Mouse (Mus musculus): ENCODE data around the gene Trpc2.
"Not testable (repeated sequence)": the region's sequence is repeated elsewhere in the genome, so short reads cannot be mapped to it uniquely, and the experiment has no call there.

Gene Trpc2

DNA sequence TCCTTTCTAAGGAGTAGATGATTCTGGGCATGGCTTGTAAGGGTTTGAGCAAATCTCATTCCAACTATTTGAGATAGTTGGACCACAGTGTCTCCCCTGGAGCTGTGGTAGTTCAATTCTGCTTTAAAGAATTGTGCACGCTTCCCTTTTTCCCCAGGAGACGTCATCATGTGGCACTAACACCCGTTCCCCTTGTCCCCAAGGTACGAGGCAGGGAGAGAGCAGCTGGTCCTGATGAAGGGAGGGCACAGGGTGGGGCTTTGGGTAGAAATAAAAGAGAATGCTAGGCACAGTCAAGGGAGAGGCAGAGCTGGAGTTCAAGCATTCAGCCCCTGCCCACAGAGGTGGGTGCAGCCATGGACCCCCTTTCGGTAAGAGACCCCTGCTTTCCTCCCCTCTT is at the start of gene Trpc2:
Gene Trpc2, plus strand, starts transcription at position 301 of the 400 bp plus-strand sequence.
- no peak for DNase-seq

DNA sequence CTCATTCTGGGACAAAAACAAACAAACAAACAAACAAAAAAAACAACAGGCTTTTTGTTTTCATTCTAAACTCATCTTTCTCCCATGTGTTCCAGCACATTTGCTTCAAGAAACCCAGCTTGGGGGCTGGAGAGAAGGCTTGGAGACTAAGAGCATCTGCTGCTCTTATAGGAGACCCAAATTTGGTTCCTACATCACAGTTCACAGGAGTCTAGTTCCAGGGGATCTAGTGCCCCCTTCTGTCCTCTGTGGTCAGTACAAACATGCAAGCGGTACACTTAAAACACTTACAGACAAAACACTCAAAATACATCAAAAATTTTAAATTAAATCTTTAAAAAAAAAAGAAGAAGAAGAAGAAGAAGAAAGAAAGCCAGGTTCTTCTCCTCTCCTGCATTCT is 48.0 kb upstream of the Trpc2 start:
- DNase-seq = peak; percentile 46

DNA sequence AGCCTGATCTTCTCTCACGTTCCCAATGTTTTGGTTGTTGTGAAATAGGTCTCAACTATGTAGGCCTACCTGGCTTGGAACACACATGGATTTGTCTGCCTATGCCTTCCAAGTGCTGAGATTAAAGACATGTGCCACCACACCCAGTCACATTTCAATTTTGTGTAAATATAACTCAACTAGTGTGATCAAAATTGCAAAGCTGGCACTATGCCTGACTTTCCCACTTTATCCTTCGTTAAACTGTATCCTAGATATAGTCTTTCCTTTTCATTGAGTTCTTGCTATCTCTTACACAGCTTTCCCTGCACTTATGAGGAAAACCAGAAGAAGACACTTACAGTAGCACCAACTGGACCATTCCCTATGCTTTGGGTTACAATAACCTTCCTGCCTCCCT is 47.4 kb upstream of the Trpc2 start:
- DNase-seq = no peak

DNA sequence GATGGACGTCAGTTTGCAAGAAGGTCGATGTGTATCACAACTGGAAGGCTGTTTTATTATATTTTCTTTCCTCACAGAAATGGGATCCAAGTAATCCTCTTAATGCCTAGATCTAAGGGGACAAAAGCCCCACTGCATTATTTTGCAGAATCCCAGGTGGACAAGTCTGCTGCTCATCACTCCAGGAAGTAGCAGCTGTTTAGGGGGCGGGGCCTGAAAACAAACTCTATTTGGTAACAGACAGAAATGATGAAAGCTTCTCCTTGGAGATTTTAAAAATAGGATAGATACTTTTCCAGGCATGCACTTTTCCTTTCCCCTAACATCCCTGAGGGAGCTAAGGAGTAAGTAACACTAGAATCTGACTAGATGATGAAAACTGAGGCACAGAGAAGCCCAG is 45.6 kb upstream of the Trpc2 start:
- no peak for DNase-seq

DNA sequence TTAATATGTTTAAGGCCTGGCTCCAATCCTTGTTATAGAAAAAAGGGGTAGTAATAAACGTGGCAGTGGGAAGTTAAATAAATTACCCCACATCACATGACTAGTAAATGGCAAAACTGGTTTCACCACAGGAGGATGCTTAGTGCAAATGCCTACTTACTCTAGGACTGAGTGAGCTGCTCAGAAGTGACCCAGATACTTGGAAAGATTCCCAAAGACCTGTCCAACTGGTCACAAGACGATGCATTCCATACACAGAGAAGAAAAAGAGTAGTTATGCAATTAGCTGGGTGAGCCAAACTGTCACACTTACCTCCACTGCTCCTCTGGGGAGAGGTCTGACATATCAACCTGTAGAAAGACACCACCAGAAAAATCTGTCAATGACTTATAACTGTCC is 40.6 kb upstream of the Trpc2 start:
- no peak for DNase-seq

DNA sequence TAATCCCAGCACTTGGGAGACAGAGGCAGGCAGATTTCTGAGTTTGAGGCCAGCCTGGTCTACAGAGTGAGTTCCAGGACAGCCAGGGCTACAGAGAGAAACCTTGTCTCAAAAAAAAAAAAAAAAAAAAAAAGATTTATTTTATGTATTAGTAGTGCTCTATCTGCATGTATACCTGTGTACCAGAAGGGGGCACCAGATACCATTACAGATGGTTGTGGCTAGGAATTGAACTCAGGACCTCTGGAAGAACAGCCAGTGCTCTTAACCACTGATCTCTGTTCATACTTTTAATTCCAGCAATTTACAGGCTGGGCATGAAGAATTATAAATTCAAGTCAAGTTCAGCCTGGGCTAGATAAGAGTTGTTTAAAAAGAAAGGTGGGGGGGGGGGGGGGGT is 34.4 kb upstream of the Trpc2 start:
- not testable (repeated sequence) for DNase-seq

DNA sequence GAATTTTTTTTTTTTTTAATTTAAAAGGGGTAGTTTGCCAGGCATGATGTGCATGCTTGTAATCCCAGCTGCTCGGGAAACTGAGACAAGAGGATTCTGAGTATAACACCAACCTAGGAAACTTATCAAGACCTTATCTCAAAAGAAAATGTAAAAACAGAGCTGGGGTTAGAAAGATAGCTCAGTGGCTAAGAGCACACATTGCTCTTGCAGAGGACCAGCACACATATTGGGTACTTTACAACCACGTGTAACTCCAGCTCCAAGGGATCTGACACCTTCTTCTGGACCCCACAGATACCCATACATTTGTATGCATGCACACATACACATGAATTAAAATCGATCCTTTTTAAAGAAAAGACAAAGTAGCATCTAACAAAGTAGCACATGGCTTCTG is 21.6 kb upstream of the Trpc2 start:
- no peak for DNase-seq

DNA sequence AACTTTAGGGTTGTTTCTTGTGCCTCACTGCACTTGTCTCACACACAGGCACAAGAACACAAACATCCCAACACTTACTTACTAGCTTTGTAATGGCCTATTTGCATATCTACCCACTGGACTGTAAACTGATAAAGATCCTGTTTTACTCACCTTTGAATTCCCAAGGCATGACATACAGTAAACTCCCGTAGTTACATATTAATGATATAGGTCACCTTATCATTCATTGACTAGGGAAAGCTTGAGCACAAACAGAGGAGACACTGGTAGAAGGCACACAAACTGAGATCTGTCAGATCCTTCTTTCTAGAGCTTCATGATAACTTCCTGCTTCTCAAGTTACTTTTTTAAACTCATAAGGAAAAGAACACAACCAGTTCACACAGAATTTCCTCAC is 20.7 kb upstream of the Trpc2 start:
- DNase-seq = no peak

DNA sequence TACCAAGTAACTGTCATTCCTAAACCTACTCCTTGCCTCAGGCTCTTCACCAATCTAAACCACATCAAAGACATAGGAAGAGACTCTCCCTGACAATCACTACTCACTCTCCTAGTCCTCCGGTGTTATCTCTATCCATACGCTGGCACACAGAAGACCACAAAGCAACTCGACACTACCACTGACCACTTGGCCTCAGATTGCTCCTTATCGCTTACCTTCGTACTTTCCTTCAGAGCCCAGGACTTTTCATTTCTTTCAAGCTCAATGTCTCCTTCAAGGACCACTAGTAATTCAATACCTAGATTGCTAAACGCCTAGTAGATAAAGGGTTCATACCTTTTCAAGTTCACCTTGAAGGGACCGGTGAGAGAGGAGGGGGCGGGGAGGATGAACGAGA is 19.0 kb upstream of the Trpc2 start:
- DNase-seq = no peak

DNA sequence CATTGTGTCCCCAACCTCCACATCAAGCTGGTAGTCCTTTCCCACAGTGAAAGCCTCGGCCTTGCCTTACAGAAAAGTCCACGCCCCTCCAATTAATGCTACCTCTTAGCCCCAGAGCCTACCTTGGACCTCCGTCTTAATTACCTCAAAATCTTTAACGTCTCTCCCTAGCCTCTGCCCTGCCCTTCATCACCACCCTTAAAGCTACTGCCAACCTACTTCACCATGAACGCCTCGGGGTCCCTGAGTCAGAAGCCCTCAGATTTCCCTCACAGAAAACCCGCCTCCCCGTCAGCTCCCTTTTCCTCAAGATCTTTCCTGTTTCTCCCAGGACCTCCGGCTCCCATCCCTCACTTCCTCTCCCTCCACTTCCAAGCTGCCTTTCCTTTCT is 18.3 kb upstream of the Trpc2 start:
- no peak for DNase-seq

DNA sequence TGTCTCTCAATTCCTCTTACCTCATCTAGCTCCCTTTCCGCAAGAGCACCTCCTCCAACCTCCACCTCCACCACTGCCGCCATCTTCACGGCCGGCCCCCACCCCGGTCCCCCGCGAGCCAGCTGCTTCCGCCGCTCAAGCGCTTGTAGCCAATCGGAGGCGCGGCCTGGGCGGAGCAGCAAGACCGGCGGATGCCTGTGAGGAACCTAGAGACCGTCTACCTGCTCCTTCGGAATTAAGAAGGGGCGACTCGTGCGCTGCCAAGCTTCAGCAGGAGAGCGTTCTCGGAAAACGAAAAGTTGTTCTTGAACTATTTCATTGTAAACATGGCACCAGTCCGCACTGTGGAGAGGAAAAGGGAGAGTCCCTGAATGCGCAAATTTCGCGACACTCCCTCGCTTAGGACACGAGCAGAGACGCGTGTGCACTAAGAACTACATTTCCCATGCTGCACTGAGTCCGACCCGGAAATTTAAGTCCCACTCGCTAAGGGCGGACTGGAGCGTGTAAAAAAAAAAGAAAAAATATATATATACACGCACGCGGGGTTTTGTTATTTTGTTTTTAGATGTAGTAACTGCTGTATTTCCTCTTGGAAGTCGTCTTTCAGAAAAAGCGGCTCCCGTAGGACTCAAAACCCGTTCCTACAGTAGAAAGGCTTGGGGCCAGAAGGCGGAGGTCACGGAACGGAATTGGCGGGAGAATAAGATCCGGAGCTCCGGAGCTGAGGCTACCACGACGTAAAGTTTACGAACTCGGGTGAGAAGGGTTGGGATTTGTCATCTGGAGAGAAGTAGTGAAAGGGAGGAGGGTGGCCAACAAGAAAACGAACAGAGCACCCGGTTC is 17.6 kb upstream of the Trpc2 start, which contains the start of the genes Rnf121, Xndc1 and Xntrpc:
Gene Rnf121, minus strand, starts transcription at position 424 of the 846 bp plus-strand sequence.
Gene Xndc1, plus strand, starts transcription at position 466 of the 846 bp plus-strand sequence.
Gene Xntrpc, plus strand, starts transcription at position 668 of the 846 bp plus-strand sequence.
- peak; percentile 91 for DNase-seq

DNA sequence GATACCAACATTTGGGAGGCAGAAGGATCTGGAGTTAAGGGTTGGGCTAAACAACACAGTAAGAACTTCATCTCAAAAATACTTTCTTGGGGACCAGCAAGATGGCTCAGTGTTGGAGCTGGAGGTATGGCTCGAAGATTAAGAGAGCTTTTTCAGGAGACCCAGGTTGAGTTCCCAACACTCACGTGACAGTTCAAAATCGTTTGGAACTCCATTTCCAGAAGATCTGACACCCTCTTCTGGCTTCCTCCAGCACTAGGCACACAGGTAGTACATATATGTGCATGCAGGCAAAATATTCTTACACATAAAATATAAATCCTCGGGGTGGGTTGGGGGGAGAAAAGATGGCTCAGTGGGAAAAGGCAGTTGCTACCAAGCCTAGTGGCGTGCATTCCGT is 16.6 kb upstream of the Trpc2 start:
- DNase-seq = no peak

DNA sequence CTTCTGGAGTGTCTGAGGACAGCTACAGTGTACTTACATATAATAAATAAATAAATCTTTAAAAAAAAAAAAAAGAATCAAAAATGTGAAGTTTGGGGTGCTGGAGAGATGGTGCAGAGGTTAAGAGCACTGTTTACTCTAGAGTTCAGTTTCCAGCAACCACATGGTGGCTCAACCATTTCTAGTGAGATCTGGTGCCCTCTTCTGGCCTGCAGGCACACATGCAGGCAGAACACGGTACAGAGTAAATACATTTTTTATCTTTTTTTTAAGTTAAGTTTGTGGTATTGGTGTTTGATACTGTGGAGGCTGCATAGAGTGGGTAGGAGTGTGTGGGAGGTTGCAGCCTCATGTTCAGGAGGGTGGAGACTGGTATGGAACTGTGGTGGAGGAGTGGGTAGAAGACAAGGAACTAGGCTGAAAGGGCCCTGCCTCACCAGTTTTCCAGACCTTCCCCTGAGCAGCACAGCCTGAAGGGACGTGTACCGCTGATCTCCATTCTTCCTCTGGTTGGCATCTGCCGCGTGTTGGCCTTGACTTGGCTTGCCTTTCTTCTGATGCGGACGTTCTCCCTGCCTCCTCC is 6.1 kb upstream of the Trpc2 start:
- no peak for DNase-seq

DNA sequence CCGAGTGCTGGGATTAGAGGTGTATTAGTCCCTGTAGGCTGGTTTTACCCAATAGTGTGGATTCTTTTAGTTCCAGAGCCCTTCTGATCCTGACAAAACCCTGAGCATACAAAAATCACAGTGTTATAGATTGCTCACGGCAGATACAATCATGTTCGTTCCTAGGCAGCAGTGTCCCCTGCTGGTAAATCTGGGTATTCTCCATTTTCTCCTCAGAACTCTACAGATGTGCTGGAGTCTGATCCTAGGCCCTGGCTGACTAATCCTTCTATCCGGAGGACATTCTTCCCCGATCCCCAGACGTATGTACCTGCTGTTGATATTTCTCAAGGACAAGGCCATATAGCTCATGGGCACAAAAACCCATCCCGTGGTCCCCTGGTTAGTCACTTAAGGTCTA is 4.4 kb upstream of the Trpc2 start:
- DNase-seq = peak; percentile 52

DNA sequence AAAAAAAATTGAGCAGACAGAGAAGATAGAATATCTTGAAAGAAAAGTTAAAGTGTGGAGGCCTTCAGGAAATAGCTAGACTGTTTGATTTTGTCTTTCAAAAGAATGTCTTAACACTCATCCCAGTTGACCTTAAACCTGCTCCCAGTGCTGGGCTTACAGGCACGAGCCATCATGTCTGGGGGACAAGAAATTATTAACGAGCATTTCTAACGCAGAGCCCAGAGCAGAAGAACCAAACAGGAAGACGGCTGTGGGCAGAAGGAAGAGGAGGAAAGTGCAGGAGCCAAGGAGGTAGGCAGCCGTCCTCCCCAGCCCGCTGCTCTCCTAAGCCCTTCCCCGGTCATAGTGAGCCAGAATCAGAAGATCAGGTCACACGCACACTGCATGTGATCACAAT is 2.6 kb upstream of the Trpc2 start:
- no peak for DNase-seq

DNA sequence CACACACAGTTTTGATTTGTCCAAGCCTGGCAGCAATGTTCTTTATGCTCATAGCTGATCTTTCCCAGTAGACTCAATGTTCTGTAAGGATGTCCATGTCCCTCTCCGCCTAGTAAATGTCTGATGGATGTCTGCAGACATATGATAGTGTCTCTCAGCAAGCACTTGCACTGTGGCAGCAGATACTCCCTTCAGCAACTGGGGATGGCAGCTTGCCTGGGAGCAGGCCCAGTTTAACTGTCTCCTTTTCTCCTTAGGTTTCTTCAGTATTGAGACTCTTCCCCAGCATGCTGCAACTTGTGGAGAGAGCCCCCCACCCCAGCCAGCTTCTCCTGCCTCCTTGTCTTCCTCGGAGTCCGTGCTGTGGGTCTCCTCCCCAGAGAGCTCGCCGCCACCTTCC is 1.1 kb upstream of the Trpc2 start:
- no peak for DNase-seq

DNA sequence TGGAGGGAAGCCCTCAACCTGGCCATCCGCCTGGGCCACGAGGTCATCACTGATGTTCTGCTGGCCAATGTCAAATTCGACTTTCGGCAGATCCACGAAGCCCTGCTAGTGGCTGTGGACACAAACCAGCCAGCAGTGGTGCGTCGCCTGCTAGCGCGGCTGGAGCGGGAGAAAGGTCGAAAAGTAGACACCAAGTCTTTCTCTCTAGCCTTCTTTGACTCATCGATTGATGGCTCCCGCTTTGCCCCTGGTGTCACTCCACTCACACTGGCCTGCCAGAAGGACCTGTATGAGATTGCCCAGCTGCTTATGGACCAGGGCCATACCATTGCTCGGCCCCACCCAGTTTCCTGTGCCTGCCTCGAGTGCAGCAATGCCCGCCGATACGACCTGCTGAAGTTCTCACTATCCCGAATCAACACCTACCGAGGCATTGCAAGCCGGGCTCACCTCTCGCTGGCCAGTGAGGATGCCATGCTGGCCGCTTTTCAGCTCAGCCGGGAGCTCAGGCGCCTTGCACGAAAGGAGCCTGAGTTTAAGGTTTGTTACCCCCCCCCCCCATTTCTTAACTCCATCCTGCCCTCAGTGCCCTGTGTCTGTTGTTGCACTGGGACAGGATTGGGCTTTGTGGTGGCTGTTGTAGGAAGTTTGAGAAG is 1.3 kb downstream of the Trpc2 start:
- DNase-seq = no peak

DNA sequence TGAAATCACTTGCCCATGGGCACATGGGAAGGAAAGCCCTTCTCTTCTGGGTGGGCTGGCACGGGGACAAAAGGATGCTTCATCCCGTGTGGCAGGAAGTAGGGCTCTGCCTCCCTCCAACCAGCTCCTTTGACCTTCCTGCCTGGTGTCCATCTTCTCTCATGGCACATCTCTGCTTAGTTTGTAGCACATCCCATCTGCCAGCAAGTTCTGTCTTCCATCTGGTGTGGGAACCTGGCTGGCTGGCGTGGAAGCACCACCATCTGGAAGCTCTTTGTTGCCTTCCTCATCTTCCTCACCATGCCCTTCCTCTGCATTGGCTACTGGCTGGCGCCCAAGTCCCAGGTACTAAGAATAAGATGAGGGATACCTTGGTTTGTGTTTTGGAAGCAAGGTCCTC is 4.4 kb downstream of the Trpc2 start:
- peak; percentile 50 for DNase-seq

DNA sequence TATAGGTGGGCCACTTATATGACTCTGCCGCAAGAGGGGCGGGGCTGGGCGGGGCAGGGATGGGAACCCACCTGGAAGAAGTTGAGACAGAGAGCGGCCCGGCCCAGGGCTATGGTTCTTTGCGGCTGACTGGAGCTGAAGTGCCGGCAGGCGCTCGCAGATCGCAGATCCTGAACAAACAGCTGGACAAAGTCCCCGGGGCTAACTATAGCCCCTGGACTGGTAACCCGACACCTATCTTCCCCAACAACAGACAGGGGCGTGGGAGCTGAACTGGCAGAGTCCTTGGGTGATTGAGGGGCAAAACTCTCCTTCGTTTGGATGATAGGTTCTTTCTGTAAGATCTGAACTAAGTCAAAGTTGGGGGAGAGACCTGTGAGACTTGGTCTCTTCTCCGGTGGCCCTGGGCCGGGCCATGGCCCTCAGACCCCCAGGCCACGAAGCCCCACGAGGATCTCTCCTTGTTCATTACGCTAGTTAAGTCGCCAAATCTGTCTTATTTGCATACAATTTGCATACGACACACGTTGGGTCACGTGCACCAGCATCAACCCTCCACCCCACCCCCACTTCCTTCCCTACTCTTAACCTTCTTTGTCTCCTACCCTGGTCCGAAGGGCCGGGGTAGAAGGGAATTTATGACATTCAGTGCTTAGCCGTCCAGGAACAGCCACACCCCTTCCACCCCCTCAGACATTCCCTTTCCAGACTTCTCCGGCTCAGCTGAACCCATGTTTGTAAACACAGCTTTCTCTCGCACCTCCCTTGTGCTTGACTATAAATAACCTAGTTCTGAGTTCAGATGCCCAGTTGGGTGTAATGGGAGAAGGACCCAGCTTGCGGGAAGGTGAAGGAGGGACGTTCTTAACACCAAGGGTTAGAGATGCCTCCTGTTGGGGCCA is 17.1 kb downstream of the Trpc2 start:
- DNase-seq = no peak

DNA sequence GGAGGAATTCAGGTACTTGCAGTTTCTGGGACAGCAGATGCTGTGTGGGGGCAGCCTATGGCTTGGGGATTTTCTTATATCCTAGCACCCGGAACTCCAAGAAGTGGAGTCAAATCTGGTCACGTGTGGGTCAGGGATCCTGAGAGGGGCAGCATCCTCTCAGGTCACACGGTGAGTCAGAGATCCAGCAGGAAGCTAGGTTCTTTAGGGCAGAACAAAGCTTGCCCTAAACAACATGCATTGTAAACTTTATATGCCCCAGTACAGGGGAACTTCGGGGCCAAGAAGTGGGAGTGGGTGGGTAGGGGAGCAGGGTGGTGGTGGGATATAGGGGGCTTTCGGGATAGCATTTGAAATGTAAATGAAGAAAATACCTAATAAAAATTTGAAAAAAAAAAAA is 18.0 kb downstream of the Trpc2 start:
- DNase-seq = no peak

DNA sequence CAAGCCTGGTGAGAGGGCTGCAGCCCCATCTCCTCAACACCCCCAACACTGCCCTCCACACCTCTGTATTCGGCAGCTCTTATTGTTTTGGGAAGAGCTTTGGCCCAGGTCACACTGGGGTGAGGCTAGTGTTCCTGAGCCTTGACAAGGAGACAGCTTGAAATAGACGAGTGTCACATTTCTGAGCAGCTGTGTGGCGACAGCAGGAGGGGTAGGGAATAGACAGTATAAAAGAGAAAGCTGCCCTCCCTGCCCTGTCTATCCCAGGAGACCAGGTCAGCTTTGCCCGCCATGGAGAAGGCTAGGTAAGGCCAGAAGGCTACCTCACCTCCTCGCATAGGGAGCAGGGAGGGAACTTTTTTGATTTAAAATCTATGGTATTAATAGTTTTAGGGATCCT is 18.6 kb downstream of the Trpc2 start, which contains the start of gene Art1:
Gene Art1, plus strand, starts transcription at position 257 of the 400 bp plus-strand sequence.
- DNase-seq = no peak

DNA sequence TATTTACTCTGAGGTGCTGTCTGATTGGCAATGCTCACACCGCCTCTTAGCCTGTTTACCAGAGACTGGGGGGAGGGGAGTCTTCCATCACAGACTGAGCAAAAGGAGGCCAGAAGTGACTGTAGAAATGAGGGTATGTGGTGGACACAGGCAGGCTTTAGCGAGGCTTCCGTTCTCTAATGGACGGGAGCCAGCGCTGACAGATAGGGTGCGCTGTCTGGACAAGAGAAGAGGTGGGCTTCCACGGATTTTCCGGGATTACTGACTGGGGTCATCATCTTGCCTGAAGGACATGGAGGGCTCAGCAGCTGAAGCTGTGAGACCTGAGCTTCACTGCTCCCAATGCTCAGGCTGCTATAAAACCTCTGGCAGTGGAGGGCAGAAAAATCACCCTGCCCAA is 19.3 kb downstream of the Trpc2 start:
- no peak for DNase-seq

DNA sequence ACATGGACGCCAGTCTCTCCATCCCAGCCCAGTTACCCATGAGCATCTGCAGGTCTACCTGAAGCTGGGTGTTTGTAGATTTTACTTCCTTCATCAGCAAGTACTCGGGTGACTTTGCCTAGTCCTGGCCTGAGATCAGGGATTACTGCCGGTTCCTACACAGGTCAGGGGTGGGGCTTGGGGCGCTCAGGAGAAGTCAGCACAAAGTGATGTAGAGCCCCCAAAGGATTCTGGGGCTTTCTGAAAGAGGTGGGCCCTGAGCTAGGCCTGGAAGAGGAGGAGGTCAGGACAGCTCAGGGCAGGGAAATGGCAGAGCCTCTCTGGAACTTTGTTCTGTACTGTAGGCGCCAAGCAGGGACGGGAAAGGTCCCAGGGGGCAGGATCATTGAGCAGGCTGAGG is 19.8 kb downstream of the Trpc2 start:
- no peak for DNase-seq
